Mouse (Mus musculus): ENCODE measurements around the gene Srrm1. TPM values are rescaled to one million over a fixed set of nuclear protein-coding genes. Genes with fewer than 3 reads are reported as not detected.
A peak's percentile ranks its signal among the peaks of the same experiment; 100 is the strongest.

Gene Srrm1
- polyA plus RNA-seq, 1 experiment = 124 TPM

DNA sequence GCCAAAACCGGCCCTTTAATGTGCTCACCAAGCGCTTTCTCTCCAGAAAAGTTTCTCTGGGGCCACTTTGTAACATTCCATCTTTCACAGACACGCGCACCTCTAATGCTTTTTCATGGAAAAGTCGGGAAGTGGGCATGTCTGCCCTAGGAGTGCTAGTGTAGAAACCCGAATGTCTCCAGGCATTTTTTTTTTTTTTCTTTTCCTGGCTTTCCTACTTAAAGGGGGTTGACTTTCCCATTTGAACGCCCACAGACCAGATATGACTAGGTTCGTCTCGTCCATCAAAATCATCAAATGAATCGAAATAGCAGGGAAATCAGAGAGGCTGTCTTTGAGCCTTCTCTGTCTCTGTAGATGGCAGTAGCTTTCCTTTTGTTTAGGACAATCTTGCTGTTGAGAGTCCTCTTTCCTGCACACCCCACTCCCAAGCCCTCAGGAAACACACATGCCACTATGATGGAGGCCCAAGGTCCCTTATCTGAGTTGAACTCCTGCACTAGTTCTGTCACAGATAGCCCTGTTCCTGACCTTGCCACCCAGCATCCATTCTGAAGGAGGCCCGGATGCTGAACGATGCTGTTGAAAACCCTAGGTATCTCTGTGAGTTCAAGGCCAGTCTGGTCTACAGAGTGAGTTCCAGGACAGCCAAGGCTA, 801 bp upstream of the Srrm1 start:
- Histone ChIP-seq H3K4me3 (replicated peaks; ENCODE audit: insufficient read depth, low read depth, low read length) (peak overlapping the region; percentile 76), H3K4me1 (ENCODE audit: control insufficient read depth, insufficient read depth, low read length) (peaks cover 4% of the 10 kb centered on the region; the same call in 1 of the 2 replicates), H3K27ac (ENCODE audit: insufficient read depth, low read length) (peak overlapping the region; percentile 69), H3K27me3 (ENCODE audit: control insufficient read depth, insufficient read depth, low read length) (no peaks in the 10 kb centered on the region)
- TF ChIP-seq CTCF (IDR thresholded peaks at IDR 0.05; ENCODE audit: borderline replicate concordance, insufficient read depth, low read depth, low read length) = no peak
- TF ChIP-seq POLR2A (IDR thresholded peaks at IDR 0.05; ENCODE audit: borderline replicate concordance, insufficient read depth, low read length) = no peak
- DNase-seq = peak in 1 of 2 experiments; percentile 17
- 17% methylated on average over 12 of the region's 12 CpGs for WGBS

DNA sequence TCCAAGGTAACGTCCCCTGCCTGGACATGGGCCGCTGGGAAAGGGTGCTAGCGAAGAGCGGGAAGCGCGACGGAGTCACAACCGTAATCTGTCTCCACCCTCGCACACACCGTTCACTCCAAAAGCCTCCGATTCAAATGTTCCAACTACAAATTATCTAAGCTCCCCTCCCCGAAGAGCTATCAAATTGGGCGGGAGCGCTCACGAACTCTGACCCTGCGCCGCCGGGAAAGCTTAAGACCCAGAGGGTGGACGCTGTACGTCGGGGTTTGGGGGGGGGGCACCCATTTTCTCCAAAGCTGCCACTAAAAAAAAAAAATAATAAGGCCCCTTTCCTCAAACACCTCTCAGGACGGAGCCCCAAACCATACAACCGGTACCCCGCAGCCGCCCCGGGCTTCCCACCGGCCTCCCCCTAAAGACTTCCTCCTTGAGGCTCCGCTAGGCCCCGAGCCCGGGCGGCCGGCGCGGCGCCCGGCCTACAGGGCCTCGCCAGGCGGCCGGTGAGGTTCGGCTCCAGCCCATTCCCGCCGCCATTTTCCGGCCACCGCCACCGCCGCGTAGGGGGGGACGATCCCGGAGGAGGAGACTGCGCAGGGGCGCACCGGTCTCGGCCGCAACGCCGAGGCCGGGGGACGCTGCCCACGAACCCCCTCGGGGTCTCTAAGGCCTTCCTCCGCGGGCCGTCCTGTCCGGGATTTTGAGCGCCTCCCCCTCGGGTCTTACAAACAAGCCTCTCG, 625 bp downstream of the Srrm1 start:
- Histone ChIP-seq H3K27ac (ENCODE audit: insufficient read depth, low read length) (peak overlapping the region; percentile 47), H3K4me1 (ENCODE audit: control insufficient read depth, insufficient read depth, low read length) (peaks cover 4% of the 10 kb centered on the region; the same call in 1 of the 2 replicates), H3K27me3 (ENCODE audit: control insufficient read depth, insufficient read depth, low read length) (no peaks in the 10 kb centered on the region), H3K4me3 (replicated peaks; ENCODE audit: insufficient read depth, low read depth, low read length) (peak overlapping the region; percentile 80)
- under 1% methylated on average over 65 of the region's 67 CpGs for WGBS
- DNase-seq = no peak
- TF ChIP-seq CTCF (IDR thresholded peaks at IDR 0.05; ENCODE audit: borderline replicate concordance, insufficient read depth, low read depth, low read length) = no peak
- TF ChIP-seq POLR2A (IDR thresholded peaks at IDR 0.05; ENCODE audit: borderline replicate concordance, insufficient read depth, low read length) = no peak

DNA sequence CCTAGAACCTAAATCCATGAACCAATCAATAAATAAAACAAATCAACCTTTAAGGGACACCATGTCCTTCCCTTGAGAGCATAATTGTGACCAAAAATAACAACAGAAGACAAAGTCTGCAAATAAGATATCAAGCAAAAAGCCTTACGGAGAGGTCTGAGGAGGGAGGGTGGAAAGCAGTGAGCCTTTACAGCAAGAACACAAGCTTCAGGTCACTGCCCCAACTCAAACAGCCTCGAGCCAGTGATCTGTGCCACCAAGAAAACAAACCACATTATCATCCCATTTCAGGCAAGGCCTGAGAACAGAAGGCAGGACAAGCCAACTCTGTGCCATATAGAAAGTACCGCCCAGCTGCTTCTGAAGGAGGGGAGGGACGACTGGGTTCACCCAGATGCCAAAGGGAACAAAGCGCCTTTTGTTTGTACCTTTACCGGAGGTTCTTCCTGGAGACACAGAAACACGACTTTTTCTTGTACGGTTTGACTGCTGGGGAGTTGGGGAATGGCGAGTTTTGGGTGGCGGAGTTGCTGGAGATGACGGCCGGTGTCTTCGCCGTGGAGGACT, 15.7 kb downstream of the Srrm1 start:
- Histone ChIP-seq H3K4me3 (replicated peaks; ENCODE audit: insufficient read depth, low read depth, low read length) (no peak overlapping the region), H3K4me1 (ENCODE audit: control insufficient read depth, insufficient read depth, low read length) (no peaks in the 10 kb centered on the region), H3K27me3 (ENCODE audit: control insufficient read depth, insufficient read depth, low read length) (no peaks in the 10 kb centered on the region), H3K27ac (ENCODE audit: insufficient read depth, low read length) (no peak overlapping the region)
- no peak for DNase-seq
- WGBS = 78% methylated on average over 14 of the region's 14 CpGs
- TF ChIP-seq CTCF (IDR thresholded peaks at IDR 0.05; ENCODE audit: borderline replicate concordance, insufficient read depth, low read depth, low read length) = no peak
- no peak for TF ChIP-seq POLR2A (IDR thresholded peaks at IDR 0.05; ENCODE audit: borderline replicate concordance, insufficient read depth, low read length)

DNA sequence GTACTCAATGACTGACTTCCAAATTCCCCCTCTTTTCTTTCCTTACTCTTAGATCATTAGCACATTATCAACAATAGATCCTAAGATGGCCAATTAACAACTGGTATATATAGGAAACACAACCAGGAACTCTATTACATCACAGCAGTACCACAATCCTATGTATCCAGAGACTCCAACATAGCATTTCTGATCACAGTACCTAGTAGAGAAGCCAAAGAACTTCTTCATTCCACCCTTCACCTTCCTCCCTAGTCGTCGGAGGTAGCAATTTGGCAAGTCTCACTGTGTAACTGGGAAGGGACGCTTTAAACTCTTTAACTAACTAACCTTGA, 17.1 kb downstream of the Srrm1 start:
- H3K4me3 ChIP-seq (replicated peaks; ENCODE audit: insufficient read depth, low read depth, low read length) = no peak overlapping the region
- 86% methylated on average over 3 of the region's 3 CpGs for WGBS
- no peak overlapping the region for H3K27ac ChIP-seq (ENCODE audit: insufficient read depth, low read length)
- H3K4me1 ChIP-seq (ENCODE audit: control insufficient read depth, insufficient read depth, low read length) = no peaks in the 10 kb centered on the region
- TF ChIP-seq POLR2A (IDR thresholded peaks at IDR 0.05; ENCODE audit: borderline replicate concordance, insufficient read depth, low read length) (no peak), CTCF (IDR thresholded peaks at IDR 0.05; ENCODE audit: borderline replicate concordance, insufficient read depth, low read depth, low read length) (no peak)
- no peaks in the 10 kb centered on the region for H3K27me3 ChIP-seq (ENCODE audit: control insufficient read depth, insufficient read depth, low read length)
- no peak for DNase-seq

DNA sequence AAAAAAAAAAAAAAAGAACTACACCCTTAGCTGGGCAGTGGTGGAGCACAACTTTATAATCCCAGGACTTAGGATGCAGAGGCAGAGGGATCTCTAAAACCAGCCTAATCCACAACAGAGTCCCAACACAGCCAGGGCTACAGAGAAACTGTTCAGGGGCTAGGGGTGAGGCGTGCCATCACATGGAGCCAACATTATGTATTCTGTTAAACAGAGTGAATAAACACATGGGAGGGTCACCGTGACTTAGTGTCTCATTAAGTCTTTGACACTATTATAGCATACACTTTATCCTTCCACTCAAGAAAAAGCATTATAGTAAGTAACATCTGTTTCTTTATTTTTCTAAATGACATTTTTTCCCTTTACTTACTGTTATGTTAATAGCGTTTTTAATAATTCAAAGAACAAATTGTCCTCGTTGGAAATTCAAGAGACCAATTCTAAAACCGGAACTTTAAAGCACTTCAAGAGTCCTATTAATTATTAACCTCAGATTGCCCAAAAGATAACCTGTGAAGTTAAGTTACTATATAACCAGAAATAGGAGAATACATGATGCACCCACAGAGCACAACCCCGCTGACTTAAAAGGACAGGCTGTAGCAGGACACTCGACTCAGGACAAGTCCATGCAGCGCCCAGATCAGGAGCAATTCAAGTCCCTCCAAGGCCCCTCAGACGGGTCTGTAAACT, 17.6 kb downstream of the Srrm1 start:
- no peaks in the 10 kb centered on the region for H3K27me3 ChIP-seq (ENCODE audit: control insufficient read depth, insufficient read depth, low read length)

DNA sequence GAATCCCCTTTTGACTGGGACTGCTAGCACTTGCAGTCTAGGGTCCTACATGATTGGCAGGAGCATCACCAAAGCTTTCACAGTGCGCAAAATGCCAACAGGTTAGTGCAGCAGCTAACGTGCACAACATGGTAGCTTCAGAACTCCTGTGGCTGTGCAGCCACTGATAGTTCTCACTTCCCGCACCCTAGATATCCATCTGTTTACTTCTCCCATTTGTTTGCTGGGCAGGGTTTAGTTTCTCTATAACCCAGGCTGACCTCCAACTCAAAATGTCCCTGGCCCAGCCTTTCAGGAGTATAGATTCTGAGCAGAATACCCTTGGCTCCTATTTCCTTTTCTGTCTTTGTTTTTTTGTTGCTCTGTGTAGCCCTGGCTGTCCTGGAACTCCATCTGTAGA, 26.7 kb downstream of the Srrm1 start:
- TF ChIP-seq POLR2A (IDR thresholded peaks at IDR 0.05; ENCODE audit: borderline replicate concordance, insufficient read depth, low read length) (no peak), CTCF (IDR thresholded peaks at IDR 0.05; ENCODE audit: borderline replicate concordance, insufficient read depth, low read depth, low read length) (no peak)
- 78% methylated on average over 3 of the region's 3 CpGs for WGBS
- no peaks in the 10 kb centered on the region for H3K27me3 ChIP-seq (ENCODE audit: control insufficient read depth, insufficient read depth, low read length)
- DNase-seq = no peak
- no peak overlapping the region for H3K27ac ChIP-seq (ENCODE audit: insufficient read depth, low read length)
- H3K4me1 ChIP-seq (ENCODE audit: control insufficient read depth, insufficient read depth, low read length) = no peaks in the 10 kb centered on the region
- no peak overlapping the region for H3K4me3 ChIP-seq (replicated peaks; ENCODE audit: insufficient read depth, low read depth, low read length)

More for the DNA sequence above, 17.6 kb downstream of the Srrm1 start:
- TF ChIP-seq POLR2A (IDR thresholded peaks at IDR 0.05; ENCODE audit: borderline replicate concordance, insufficient read depth, low read length) (no peak), CTCF (IDR thresholded peaks at IDR 0.05; ENCODE audit: borderline replicate concordance, insufficient read depth, low read depth, low read length) (no peak)
- 88% methylated on average over 9 of the region's 9 CpGs for WGBS
- no peak overlapping the region for H3K27ac ChIP-seq (ENCODE audit: insufficient read depth, low read length)
- no peak for DNase-seq
- H3K4me1 ChIP-seq (ENCODE audit: control insufficient read depth, insufficient read depth, low read length) = no peaks in the 10 kb centered on the region
- H3K4me3 ChIP-seq (replicated peaks; ENCODE audit: insufficient read depth, low read depth, low read length) = no peak overlapping the region

DNA sequence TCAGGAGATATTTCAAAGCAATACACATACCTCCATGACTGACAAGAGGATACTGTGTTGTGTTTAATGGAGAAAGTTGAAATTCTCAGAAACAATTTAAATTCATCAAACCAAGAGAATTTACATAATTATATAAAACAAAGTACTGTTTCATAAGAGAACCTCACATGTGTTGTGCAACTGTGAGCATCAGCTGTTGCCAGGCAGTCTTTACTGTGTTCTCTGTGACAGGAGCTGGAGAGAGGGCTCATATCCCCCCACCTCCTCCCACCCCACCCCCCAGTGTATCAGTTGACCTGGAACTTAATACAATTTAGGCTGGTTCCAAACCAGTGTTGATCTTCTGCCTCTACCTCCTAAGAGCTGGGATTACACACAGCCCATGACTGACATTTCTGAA, 27.1 kb downstream of the Srrm1 start:
- TF ChIP-seq CTCF (IDR thresholded peaks at IDR 0.05; ENCODE audit: borderline replicate concordance, insufficient read depth, low read depth, low read length) (no peak), POLR2A (IDR thresholded peaks at IDR 0.05; ENCODE audit: borderline replicate concordance, insufficient read depth, low read length) (no peak)
- H3K4me3 ChIP-seq (replicated peaks; ENCODE audit: insufficient read depth, low read depth, low read length) = no peak overlapping the region
- DNase-seq = no peak
- no peaks in the 10 kb centered on the region for H3K27me3 ChIP-seq (ENCODE audit: control insufficient read depth, insufficient read depth, low read length)
- H3K4me1 ChIP-seq (ENCODE audit: control insufficient read depth, insufficient read depth, low read length) = no peaks in the 10 kb centered on the region
- no peak overlapping the region for H3K27ac ChIP-seq (ENCODE audit: insufficient read depth, low read length)

All from cerebellum, adult 2 months (tissue).